Mouse (Mus musculus): ENCODE results near the gene Fam107b.

Fam107b gene

DNA sequence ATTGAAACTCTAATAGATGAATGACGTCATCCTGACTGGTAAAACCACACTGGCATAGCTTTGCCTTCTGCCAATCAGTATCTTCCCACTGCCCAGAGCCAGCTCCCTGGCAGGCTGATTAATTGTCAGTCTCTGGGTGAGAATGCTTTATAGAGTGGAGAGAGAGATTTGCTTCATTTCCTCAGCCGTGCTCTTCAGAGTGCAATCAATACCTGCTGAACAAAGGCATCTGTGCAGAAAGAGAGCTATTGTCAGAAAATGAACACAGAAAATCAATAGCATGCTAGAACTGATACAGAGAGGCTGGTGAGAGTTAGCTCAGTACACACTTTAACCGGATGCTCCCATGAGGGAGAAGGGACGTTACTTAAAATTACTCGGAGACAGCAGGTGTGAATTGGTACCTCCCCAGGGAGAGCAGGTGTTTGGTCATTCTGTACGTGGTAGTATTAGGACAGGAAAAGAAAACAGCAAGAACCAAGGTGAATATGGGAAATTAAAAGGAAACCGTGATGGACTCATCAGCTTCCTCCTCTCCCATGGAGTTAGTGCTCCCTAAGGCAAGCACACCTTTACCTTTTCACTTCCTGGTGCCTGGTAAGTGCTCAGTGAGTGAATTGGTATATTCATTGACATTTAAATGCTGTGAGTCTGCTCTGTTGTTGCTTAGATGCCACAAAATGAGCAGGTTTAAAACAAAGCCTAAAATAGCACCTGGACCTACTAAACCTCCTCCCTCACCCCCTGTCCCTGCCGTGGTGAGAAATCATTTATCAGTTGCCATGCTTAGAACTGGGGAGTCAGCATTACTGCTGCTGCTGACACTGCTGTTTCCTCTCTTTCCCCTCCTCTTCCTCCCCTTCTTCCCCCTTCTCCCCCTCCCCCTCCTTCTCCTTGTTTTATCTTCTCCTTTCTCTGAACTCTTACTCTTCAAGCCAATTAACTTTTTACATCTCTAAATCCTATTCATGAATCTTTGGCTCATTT, 38.9 kb downstream of the Fam107b start:
- no peak for DNase-seq (ENCODE audit: low spot score)

DNA sequence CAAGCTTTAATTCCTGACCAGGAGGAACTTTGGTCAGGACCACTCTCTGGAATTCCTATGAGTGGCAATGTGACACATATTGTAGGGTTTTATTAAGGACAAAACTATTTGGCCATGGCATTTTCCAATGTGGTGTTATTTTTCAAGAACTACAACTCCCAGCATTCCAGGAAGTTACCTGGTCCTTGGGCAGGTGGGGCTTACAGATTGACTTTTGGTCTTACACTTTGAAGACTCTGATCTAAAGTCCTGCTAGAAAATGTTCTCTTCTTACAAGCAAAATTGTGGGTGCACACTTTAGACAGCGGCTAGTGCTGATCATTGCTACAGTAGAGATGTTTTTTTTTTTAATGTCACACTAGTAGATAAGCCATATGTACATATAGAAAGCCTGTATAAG, 48.2 kb downstream of the Fam107b start:
- DNase-seq (ENCODE audit: low spot score), result no peak

DNA sequence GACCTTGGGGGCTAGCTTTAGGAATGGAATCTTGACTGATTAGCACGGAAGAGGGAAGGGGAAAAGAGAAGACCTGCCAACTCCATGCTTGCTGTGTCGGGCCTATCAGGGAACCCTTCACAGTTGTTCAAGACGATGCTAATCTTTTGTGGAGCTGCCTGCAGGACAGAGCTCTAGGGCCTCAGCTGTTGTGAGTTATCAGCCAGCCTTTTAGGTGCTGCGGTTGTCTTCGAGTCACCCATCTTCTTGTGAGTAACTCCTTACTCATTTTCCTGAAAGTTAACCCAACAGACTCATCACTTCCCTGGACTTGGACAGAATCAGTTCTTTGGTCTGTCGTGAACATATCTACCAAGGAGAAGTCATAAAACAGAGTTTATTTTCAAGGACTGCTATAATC, 51.3 kb downstream of the Fam107b start:
- DNase-seq (ENCODE audit: low spot score), result no peak

DNA sequence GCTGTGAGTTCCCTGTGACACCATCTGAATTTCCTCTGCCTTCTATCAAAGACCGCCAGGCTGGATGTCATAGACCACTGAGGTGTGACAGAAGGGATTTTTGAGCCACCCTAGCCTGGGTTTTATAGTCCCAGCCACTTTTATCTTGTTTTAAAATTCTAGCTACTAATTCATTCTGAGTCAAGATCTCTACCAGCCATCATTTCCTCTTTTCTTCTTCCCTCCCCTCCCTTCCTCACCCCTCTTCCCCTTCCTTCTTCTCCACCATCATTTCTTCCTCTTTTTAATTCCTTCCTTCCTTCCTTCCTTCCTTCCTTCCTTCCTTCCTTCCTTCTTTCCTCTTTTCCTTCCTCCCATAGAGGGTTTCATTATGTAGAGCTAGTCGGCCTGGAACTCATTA, 51.9 kb downstream of the Fam107b start:
- DNase-seq (ENCODE audit: low spot score), result no peak

DNA sequence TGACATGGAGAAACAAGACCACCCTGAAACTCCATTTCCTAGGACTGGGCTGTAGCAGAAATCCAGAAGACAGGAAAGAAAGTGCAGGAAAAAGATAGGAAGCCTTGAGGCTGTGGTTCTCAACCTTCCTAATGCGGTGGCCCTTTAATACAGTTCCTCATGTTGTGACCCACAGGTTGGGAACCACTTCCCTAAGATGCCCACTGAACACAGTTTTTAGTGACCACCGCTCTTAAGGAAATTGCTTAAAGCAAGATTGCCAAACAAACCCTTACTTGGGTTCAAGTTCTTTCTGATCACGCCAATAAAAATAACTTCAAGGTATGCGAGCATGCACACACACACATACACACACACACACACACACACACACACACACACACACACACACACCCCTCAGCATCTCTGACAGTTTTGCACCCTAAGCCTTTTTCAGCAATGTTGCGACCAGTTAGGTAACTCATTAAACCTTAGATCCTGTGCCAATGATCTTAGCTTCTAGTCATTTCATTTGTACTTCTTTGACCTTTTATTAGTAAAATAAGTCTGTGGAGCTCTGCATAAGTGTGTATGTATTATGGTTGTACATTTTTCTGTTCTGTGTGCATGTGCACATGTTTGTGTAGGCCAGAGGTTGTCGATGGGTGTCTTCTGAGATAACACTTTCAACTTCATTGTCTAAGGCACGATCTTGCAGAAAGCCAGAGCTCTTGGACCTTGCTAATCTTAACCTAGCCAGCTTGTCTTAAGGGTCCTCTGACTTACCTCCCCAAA, 53.1 kb downstream of the Fam107b start:
- no peak for DNase-seq (ENCODE audit: low spot score)

DNA sequence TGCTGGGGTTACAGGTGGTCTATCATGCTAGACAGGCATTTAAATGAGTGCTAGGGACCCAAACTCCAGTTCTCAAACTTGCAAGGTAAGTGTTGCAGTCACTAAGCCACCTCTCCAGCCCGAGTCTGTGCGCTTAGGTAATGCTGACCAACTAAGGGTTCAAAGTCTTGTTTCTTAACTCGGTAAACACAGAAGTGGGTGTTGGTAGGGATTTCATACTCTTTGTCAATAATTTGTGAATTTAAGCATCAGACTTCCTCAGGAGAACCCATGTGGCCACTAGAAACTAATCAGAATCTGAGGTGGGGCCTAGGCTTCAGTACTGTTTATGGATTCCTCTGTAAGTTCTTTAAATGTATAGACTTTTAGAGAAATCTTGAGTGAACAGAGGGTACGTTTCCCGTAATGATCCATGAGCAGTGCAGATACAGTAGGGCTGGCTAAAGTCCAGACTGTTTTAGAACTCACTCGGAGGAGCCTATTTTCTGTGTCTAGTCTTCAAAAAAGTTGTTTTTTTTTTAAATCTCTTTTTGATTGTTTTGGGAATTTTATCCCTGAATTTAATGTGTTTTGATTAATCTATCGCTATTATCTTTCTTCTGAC, 53.8 kb downstream of the Fam107b start:
- no peak for DNase-seq (ENCODE audit: low spot score)

DNA sequence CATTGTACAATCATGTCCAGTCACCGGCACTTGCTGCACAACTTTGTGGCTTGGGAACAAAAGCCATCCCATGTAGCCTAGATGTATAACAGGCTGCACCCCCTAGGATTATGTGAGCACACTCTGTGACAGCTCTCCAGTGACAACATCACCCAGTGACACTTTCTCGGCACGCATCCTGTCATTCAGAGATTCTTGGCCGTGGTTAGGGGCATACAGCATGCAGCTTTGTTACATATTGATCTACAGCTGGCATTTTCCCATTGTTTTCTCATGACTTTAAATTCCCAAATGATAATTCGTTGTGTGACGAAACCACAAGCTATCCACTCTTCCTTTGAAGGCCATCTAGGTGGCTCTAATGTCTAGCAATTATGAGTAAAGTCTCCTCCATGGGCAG, 58.8 kb downstream of the Fam107b start:
- no peak for DNase-seq (ENCODE audit: low spot score)

DNA sequence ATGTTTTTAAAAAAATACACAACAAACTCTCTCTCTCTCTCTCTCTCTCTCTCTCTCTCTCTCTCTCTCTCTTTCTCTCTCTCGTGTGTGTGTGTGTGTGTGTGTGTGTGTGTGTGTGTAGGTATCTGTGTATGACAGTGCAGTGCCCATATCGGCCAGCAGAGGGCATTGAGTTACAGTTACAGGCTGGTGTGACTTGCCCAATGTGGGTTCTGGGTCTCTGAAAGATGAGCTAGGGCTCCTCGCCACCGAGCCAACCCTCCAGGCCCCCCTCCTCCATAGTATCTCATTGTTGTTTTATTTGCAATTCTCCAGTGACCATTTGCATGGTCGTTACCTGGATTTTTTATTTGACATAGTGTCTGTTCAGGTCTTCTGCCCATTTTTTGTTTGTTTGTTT, 59.5 kb downstream of the Fam107b start:
- DNase-seq (ENCODE audit: low spot score), result no peak

DNA sequence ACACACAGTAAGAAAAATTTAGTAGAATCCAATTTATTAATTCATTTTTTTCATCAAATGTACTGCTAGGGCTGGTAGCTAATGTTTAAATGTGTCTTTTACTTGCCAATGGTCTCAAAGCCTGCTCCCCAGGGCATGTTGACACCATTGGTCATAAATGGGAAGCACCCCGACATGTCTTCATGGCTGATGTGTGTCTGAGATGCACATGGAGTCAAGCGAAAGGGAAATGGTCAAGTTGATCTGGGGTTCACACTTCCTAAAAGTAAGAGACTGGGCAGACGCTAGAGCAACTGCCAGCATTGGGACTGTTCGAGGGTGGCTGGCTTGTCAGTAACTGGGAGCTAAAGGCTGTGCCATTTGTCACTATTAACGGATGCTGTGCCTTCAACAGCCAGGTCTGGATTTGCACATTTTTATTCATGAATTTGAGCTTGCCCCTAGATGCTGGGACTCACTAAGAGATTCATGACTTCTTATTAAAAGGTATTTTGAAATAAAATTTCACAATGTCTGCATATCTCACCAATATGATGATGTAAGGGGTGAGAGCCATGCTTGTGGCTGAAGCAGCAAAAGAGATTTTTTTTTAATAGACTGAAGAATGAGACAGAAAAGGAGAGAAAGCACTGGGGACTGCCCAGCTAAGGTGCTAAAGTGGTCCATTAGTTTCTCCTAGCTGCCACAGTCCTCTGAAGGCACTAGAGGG, 60.6 kb downstream of the Fam107b start:
- DNase-seq (ENCODE audit: low spot score), result no peak

DNA sequence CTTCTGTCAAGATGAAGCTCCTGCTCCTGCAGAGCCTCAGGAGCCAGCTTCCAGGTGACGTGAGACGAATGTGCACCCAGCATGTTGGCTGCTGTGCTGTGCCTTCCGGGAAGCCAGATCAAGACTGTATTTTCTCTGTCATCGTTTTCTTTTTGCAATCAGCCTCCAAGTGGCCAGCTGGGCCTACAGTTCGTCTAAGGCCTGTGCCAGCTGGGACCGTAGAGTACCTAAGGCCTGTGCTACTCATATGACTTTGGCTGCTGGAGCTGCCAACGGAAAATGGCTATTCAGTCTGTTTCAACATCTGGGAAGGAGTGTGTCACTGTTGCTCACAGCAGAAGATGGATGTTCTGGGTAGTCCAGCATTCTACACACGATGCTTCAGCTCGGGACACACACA, 62.8 kb downstream of the Fam107b start:
- peak; percentile 73 for DNase-seq (ENCODE audit: low spot score)

DNA sequence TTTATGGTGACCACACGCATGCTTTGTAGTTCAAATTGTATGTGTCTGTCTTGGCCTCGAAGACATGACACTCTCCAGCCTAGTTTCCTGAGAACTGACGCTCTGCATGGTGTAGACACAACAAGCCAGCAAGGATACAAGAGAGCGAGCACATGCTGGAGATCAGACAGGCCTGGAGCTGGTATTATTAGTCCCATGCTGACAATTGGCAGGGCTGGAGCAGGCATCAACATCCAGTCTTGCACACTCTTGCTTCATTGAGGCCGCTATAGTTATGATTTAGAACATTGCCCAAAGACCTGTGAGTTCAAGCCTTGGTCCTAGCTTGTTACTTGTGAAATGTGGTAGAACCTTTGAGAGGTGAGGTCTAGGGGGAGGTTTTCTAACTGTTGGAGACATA, 66.5 kb downstream of the Fam107b start:
- DNase-seq (ENCODE audit: low spot score), result no peak

DNA sequence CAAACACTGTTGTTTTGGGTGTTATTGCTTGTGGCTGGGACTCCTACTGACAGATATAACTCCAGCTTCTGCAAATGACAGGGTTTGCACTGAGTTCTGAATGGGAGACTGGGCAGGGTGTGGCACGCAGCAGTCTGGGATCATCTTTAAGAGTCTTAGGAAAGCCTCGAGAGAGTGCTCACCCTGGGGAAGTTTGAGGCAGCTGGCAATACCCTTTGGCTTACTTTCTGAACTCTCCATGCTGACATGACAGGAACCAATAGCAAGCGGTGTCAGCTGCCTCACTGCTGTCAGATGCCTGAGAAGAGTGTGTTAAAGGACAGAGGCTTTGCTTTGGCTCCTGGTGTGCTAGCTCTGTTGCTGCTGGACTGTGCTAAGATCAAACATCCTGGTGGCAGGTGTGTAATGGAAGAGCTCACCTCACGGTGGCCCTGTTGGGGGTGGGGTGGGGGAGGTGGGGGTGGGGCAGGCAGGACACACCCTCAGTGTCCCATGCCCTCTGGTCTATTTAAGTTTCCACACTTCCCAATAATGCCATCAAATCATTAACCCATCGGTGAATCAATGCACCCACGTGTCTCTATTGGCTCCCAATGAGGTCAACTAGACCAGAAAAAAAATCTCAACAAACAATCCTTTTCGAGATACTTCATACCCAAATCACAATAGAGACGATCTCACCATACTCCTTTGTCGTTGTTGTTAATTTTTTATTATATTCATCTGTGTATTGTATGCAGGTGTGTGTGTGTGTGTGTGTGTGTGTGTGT, 70.9 kb downstream of the Fam107b start:
- peak; percentile 87 for DNase-seq (ENCODE audit: low spot score)

DNA sequence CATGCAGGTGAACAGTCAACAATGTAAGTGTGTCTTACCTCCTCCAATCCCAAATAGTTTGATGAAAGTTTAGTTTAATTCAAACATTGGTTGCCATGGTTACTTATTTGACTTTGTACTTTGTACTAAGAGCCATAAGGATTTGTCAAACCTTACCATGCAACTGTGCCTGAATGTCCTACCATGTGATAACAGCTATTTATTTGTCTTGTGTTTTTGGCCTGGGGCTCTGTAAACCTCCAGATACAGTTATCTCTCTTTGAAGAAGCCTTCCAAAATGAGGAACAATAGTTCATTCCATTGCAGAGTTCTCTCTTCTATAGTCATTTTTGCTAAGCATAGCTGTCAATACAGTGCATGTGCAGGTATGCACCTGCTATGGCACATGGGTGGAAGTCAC, 72.7 kb downstream of the Fam107b start:
- no peak for DNase-seq (ENCODE audit: low spot score)

DNA sequence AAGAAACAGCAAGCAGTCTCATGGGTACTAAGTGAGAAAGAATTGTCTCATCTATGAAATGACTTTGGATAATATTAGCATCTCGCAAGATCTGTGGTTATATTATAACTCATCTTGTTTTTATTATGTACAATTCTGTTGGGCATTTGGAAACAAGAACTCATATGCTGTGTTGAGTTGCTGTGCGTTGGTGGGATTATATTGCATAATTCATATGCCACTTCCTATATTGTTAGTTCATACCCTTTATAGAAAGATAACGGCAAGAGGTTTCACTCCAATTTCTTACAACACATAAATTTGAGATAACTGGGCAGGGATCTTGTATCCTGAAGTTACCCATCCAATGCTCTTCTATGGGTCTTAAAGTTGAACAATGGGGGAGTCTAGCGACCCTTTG, 75.5 kb downstream of the Fam107b start:
- DNase-seq (ENCODE audit: low spot score), result no peak

DNA sequence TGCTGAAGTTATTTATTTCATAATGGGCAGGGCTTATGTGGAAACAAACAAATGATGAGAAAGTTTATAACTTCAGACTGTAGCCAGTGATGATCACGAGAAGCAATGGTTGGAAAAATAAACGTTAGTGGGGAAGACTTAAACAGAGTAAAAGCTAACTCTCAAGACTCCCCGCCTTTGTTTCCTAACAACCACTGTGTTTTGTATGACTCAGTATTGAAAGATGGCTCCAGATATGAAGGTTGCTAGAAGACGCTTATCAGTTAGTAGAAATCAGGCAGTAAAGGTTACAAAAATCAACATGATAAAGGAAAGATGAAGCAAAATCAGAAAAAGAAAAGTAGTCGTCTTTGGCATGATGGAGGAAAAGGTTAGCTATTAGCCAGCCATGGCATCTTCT, 78.9 kb downstream of the Fam107b start:
- DNase-seq (ENCODE audit: low spot score), result no peak

DNA sequence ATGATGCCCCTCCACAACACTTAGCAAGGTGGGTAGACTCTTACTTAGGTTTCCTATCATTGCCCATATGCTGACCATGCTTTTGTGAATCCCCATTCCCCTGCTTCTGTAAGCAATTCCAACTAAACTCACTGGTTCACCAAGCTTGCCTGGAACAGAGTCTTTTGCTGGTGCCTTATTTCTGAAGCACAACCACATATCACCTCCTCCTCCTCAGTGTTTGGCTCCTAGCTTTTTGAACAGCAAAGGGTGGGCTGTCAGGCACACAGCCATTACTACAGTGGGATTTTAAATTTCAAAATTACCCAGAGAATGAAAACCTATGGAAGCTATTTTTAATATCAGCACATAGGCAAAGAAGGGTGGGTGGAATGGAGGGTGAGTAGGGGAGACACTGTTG, 84.3 kb downstream of the Fam107b start:
- DNase-seq (ENCODE audit: low spot score), result no peak

DNA sequence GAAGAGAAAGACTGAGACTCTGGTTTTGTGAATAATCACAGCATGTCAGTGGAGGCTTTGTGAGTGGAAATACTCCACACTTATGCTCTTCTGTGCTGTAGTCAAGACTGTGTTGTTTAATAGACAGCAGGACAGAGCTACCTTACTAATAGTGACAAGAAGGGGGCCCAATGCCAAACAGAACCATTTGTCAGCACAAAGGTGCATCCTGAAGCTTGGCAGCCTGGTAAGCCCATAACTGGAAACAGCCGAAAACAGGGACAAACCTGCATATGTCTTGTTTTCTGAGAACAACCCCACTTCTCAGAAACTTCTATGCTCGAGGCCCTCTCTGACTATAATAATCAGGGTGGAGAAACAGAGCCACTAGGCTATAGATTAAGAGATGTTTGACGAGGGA, 85.8 kb downstream of the Fam107b start:
- DNase-seq (ENCODE audit: low spot score), result no peak

DNA sequence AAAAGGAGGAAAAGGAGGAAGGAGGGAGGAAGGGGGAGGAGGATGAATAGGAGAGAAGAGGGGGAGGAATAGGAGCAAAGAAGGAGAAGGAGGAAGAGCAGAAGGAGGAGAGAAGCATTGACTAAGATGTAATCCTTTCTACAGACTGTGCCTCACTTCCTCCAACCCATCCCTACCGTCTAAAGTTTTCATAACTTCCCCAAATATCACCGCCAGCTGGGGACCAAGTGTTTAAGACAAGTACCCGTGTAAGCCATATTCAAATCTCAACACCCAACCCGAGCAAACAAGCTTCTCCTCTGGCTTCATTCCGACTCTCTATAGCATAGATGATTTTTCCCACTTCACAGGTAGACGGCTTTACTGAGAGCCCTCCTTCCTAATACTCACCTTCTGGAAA, 86.5 kb downstream of the Fam107b start:
- DNase-seq (ENCODE audit: low spot score), result no peak

DNA sequence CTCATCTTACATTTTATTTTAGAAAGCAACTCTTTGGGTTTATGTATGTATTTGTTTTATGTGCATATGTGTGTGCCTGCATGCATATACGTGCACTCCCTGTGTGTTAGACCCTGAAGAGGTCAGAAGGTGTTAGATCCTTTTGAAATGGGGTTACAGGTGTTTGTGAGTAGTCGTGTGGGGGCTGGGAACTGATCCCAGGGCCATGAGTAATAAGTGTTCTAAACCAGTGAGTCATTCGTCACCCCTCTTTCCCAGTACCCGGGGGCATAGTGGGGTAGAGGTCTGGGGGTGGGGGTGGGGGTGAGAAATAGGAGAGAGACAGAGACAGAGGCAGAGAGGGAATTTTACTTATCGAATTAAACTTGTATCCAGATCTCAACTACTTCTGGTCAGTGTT, 87.1 kb downstream of the Fam107b start:
- DNase-seq (ENCODE audit: low spot score), result no peak

DNA sequence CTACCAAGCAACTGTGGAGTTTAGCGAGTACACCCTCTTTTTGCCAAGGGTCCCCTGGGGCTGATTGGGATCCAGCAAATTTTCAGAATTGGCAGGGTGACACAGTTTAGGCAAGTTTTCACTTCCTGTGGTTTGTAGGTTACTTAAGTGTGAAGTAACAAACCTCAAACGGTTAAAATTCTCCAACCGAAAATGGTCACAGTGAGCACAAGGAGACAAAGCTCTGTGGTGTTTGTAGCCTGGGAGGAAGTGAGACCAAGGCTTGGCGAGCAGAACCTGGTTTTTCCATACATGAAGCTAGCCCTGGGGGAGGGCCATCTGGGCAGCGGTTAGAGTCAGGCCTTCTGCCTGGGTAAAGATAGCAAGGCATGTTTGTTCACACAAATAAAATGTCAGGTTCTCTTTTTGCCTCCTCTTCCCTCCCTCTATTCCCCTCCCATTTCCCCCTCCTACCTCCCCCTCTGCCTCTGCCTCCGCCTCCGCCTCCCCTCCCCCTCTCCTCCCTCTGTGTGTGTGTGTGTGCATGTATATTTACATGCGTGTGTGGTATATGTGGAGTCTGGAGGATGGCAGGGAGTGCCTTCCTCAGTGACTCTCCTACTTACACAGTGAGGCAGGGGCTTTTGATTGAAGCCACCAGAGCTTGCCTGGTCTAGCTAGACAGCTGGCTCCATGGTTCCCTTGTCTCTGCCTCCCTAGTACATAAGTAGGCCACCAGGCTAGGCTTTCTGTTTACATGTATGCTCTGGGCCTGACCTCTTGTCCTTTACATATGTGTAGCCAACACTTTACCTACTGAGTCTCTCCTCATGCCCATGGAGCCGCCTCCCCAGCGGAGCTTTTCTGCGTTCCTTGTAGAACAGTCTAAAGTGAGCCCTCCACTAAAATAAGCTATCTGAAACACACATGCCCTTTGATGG, 87.8 kb downstream of the Fam107b start:
- DNase-seq (ENCODE audit: low spot score), result peak; percentile 62

Measured in adipocyte (in vitro differentiated cells).